Mouse (Mus musculus): ENCODE data around the gene Tm7sf2.

Tm7sf2 gene

DNA sequence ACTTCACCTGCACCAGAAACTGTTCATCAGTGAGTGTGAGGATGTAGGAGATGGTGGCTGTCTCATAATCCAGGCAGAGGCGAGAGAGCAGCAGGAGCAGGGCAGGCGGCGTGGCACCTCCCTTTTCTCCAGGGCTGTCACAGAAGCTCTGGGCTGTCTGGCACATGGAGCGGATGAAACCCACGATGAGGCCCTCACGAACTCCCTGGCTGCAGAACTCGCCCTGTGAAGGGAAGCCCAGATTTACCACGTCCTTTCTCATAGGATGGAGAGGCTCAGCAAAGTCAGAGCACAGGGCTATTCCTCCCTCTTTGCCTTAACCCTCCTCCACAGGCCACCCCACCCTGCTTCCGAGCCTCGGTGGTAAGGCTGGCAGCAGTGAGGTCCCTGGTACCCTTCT is 1.7 kb upstream of the Tm7sf2 start:
- DNase-seq (ENCODE audit: low read depth, low spot score), result no peak

- DNase-seq (ENCODE audit: low read depth, low spot score), result no peak
Observed at GRCm38 (mm10) chr19:6068951-6069350, 778 bp upstream of the Tm7sf2 start.

DNA sequence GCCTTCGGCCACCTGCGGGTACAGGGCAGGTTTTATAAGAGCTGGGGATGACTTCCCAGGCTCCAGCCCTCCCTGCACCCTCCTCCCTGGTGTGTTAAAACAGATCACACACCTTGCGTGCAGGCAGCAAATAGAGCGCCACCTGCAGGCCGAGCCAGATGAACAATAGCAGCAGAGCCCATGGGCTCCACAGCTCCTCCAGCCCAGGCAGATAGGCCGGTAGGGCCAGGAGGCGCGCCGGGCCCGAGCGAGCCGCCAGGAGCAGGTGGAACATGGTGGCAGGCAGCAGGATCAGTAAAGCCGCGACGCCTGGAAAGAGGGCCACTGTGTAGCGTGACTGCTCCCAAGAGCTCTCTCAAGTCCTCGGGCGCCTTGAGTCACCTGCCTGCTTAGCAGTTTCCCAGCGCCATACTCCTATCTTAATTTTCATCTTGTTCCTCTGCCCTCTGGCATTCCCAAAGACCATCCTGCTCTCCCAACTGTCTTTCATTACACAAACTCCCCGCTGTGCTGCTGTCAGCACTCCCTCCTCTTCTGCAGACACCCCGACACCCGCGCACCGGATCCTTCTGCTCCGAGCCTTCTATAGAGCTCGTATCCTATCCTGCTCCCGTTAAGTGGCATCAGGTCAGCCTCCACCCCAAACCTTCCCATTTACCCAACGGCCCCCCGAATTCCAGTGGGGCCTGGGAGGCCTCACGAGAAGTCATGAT is 1.0 kb downstream of the Tm7sf2 start:
- DNase-seq (ENCODE audit: low read depth, low spot score), result peak; percentile 72

DNA sequence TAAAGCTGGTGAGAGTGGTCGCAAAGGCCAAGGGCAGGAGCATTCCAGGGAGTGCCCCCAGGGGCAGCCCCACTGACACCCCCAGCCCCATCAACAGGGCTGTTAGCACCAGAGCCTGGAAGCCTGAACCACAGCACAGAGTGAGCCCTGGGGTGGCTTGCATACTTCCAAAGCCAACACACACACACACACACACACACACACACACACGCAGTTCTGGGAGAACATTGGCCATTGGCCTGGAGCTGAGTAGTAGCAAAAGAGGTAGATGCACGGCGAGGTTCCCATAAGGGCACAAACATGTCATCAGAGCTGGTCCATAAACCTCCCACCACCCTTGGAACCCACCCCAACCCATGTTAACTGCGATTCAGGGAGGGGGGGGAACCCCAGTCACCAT is 1.6 kb downstream of the Tm7sf2 start:
- no peak for DNase-seq (ENCODE audit: low read depth, low spot score)

GRCm38 (mm10) chr19:6063081-6063480 is 5.1 kb downstream of the Tm7sf2 start:
- DNase-seq (ENCODE audit: low read depth, low spot score), result no peak

DNA sequence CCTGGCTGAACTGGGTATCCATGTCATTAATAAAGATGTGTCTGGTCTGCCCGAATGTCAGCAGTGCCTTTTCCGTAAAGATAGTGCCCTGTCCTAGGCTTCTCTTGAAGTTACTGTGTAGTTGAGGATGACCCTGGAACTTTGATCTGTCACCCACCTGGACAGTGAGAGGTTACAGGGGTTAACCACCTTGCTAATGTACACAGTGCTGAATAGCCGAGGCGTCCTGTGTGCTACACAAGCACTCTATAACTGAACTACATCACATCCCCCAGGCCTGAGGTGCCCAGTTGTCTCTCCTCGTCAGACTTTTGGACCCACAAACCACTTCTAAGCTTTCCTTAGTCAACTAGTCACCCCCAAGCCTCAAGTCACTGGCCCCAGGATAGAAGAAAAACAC is 5.8 kb downstream of the Tm7sf2 start:
- DNase-seq (ENCODE audit: low read depth, low spot score), result no peak

DNA sequence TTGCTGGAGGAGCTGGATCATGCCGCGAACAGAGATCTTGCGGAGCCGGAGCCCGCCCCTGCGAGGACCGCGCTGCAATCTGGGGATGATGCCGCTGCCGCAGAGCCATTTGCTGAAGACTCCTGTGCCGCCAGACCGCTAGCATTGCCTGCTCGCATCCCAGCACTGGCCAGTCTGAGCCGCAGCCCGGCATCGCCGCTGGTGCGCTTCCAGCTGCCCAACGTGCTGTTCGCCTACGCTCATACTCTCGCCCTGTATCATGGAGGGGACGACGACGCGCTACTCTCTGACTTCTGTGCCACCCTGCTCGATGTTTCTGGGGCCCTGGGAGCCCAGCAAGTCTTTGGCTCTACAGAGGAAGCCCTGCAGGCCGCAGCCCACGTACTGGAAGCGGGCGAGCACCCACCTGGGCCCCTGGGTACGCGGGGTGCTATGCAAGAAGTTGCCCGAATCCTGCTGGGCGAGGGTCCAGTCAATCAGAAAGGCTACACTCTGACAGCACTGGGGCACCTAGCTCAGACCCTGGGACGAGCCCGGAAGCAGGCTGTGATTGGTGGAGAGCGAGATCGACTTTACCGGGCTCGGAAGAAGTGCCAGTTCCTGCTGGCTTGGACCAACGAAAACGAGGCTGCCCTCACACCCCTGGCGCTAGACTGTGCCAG is 6.4 kb downstream of the Tm7sf2 start:
- DNase-seq (ENCODE audit: low read depth, low spot score), result no peak

GRCm38 (mm10) chr19:6061021-6061533 is 7.1 kb downstream of the Tm7sf2 start, which contains the start of gene Znhit2:
Gene Znhit2, plus strand, starts transcription at chr19:6061192.
- peak; percentile 87 for DNase-seq (ENCODE audit: low read depth, low spot score)

GRCm38 (mm10) chr19:6058966-6059365 is 9.2 kb downstream of the Tm7sf2 start:
- no peak for DNase-seq (ENCODE audit: low read depth, low spot score)

GRCm38 (mm10) chr19:6058513-6058912 is 9.7 kb downstream of the Tm7sf2 start:
- DNase-seq (ENCODE audit: low read depth, low spot score), result no peak

GRCm38 (mm10) chr19:6057313-6058096 is 10.7 kb downstream of the Tm7sf2 start, which contains the start of the genes Mrpl49 and Fau:
Gene Mrpl49, minus strand, starts transcription at chr19:6057785.
Gene Fau, plus strand, starts transcription at chr19:6057844.
- peak; percentile 96 for DNase-seq (ENCODE audit: low read depth, low spot score)

GRCm38 (mm10) chr19:6056696-6057095 is 11.5 kb downstream of the Tm7sf2 start:
- no peak for DNase-seq (ENCODE audit: low read depth, low spot score)

DNA sequence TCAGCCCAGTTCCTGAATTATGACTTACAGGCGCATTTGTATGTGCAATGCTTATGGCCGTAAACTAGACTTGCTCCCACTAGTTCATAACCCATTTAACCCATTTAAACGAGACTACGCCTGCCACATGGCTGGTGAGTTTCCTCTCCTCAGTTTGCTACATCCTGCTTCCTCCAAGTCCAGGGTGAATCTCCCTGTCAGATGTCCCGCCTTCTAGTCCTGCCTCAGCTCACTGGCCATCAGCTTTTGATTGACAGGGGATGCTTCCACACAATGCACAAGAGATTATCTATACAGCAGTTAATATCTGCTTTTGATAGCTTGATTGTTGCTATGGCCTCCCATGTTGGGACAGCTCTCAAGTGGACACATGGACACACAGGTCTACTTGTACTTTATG is 13.9 kb downstream of the Tm7sf2 start:
- DNase-seq (ENCODE audit: low read depth, low spot score), result no peak

DNA sequence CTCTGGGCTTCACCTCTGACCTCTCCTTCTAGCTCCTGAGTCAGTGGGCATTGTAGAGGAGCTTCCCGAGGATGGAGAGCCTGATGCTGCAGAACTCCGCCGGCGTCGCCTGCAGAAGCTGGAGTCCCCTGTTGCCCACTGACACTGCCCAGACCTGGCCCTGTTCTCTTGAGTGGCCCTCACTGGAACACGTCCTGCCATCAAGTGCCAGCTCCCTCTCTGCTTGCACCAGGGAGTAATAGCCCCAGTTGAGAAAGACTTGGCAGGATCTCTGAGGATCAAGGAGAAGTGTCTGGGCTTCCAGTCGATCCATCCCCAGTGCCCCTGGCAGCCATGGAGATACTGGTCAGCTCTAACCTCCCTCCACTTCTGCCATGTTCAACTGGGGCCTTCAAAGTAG is 15.7 kb downstream of the Tm7sf2 start:
- DNase-seq (ENCODE audit: low read depth, low spot score), result no peak

DNA sequence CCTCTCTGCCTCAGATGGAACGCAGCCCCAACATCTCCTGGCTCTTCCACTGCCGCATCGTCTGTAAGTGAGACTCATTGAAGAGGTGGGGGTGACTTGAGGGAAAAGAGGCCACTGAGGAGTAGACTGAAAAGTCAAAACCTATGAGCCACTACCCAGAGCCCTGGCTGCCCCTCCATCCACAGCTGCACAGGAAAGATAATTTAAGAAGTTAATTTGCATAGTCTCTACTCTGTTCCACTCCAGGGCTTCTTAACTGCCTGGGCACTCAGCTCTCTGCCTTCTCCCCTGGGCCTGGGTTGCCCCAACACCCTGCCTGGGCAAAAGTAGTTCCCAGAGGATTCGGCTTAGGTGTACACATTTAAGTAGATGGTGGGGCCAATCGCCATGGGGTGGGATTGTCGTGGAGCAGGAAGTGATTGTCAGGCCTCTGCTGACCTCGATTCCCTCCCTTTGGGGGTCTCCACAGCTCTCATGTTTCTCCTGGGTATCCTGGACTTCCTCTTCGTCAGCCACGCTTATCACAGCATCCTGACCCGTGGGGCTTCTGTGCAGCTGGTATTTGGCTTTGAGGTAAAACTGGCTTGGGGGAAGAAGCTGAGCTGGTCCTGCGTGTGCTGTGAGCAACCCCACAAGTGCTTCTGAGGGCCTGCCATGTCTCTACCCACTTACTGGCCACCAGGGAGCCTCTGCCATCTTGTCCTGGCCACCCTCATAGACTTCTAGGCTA is 19.3 kb downstream of the Tm7sf2 start:
- no peak for DNase-seq (ENCODE audit: low read depth, low spot score)

- no peak for DNase-seq (ENCODE audit: low read depth, low spot score)
Observed at GRCm38 (mm10) chr19:6047899-6048166, 20.3 kb downstream of the Tm7sf2 start.

DNA sequence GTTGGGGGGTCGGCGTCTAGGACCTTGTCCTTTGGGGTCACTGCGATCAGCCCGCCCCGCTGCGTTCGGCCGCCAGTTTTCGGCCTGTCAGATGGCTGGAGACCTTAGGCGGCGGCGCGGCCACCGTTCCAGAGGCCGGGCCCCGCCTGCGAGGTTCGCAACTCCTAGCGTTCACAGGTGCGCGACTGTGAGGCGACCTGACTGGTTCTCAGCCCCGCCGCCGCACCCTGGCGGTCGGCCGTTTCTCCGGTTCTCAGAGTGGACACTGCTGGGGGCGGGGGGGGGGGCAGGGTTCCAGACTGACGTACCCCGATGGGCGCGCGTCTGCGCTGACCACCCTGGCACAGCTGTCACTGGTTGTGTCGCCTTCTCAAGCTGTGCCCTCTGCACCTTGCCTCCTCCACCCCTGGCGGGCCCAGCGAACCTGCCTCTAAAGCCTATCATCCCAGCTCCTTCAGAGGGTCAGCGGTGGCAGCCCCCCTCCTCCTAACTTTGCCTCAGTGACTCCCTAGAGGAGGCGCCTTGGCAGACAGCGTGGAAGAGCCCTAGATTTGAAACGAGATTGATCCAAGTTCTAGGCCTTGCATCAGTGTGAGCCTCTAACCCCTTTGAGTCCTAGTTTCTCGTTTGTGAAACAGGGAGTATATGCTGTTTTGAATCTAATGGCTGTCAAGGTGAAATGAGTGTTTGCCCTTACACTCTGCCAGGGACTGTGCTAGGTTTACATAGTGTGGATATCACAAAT is 20.8 kb downstream of the Tm7sf2 start:
- DNase-seq (ENCODE audit: low read depth, low spot score), result no peak

DNA sequence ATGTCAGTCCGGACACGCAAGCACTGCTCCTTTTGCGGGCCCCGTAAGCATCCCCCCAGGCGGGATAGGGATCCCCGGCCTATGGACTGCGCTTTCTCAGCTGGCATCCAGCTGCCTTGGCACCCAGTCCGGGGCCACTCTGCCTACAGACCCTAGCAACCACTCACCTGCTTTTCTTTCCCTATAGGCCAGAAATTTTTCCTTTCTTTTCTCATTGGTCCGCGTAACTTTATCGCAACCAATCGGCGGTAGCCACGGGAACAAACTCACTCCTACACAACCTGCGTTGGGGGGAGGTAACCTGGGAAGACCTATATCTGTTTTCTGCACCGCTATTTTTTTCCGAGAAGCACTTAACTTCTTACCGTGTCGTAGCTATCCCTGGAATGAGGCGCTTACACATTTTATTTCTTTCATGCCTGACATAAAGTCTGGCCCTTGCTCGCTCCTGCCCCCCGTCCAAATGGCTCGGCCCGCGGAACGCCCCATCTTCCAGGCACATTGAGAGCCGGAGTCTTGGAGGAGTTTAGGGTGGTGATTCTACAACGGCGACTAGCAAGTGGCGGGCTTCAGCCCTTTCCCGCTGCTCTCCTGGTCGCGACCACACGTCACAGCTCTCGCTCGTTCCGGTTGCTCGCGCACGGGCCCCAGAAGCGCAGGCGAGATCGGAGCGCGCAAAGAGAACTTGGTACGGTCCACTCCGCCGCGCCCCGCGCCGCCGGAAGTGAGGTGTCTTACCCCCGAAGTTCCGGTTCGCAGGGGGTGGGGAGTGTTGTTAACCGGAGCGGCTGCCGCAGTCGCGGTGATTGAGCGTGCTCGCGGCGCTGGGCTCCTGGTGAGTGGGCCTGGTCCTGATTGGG is 21.6 kb downstream of the Tm7sf2 start, which contains the start of gene Syvn1:
Gene Syvn1 (plus strand): TSS at position 283 of the 860 bp plus-strand sequence.
- DNase-seq (ENCODE audit: low read depth, low spot score), result peak; percentile 87

- DNase-seq (ENCODE audit: low read depth, low spot score), result no peak
Observed at GRCm38 (mm10) chr19:6045366-6046293, 22.5 kb downstream of the Tm7sf2 start.
